Mouse (Mus musculus): ENCODE results near the gene Acaca. TPM values are rescaled to one million over a fixed set of nuclear protein-coding genes. Genes with fewer than 3 reads are reported as not detected.

The Acaca gene
- polyA plus RNA-seq, 1 experiment from 2014 or later, result 28.9 TPM

- no peak overlapping the region for H3K27ac ChIP-seq (ENCODE audit: low read length)
- H3K4me2 ChIP-seq (ENCODE audit: low read length), result 0 out of 2 replicates have a peak overlapping the region, but pooled peaks have one; percentile 12
- 30% methylated on average over 7 of the region's 7 CpGs for WGBS
- no peak overlapping the region for H3K9ac ChIP-seq (replicated peaks; ENCODE audit: low read depth, low read length)
- no peaks in the 10 kb centered on the region; the same call in 1 of the 2 replicates for H3K27me3 ChIP-seq (replicated peaks; ENCODE audit: control insufficient read depth, insufficient read depth, low read length)
- no peak overlapping the region for H3K4me3 ChIP-seq (replicated peaks; ENCODE audit: low read length)
- no peaks in the 10 kb centered on the region for H3K9me3 ChIP-seq (ENCODE audit: control insufficient read depth, low read length)
- no peak for ATAC-seq
- H3K36me3 ChIP-seq (ENCODE audit: control insufficient read depth, insufficient read depth), result no peaks in the 10 kb centered on the region
- no peaks in the 10 kb centered on the region for H3K4me1 ChIP-seq (replicated peaks; ENCODE audit: control insufficient read depth, insufficient read depth, low read length)
Observed at GRCm38 (mm10) chr11:84168701-84169288, 39.3 kb downstream of the Acaca start.

GRCm38 (mm10) chr11:84172539-84173435, 43.3 kb downstream of the Acaca start:
- Histone ChIP-seq H3K4me2 (ENCODE audit: low read length) (no peak overlapping the region), H3K9me3 (ENCODE audit: control insufficient read depth, low read length) (no peaks in the 10 kb centered on the region), H3K36me3 (ENCODE audit: control insufficient read depth, insufficient read depth) (no peaks in the 10 kb centered on the region), H3K27ac (ENCODE audit: low read length) (no peak overlapping the region), H3K4me3 (replicated peaks; ENCODE audit: low read length) (no peak overlapping the region), H3K9ac (replicated peaks; ENCODE audit: low read depth, low read length) (no peak overlapping the region), H3K4me1 (replicated peaks; ENCODE audit: control insufficient read depth, insufficient read depth, low read length) (no peaks in the 10 kb centered on the region), H3K27me3 (replicated peaks; ENCODE audit: control insufficient read depth, insufficient read depth, low read length) (no peaks in the 10 kb centered on the region; the same call in 1 of the 2 replicates)
- WGBS, result 60% methylated on average over 11 of the region's 11 CpGs
- ATAC-seq, result no peak

DNA sequence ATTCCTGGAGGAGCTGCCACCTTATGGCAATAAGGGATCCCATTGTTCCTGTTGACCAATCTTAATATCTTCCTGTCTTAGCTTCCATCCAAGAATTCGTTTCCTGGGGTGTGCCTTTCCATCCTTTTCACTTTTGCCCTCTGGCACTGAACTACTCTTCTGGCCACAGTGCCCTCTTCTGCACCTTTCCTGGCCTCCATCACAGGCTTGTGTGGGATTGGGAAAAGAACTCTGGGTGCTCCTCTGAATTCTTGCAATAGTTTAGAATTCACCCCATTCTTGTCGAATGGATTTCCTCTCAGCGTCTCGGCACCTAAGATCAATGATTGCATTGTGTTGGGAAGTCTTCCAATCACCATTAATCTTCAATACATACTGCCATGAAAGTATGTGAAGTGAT, 49.1 kb downstream of the Acaca start:
- Histone ChIP-seq H3K36me3 (ENCODE audit: control insufficient read depth, insufficient read depth) (no peaks in the 10 kb centered on the region), H3K4me2 (ENCODE audit: low read length) (peak overlapping the region; percentile 85), H3K27me3 (replicated peaks; ENCODE audit: control insufficient read depth, insufficient read depth, low read length) (no peaks in the 10 kb centered on the region), H3K9me3 (ENCODE audit: control insufficient read depth, low read length) (no peaks in the 10 kb centered on the region), H3K4me1 (replicated peaks; ENCODE audit: control insufficient read depth, insufficient read depth, low read length) (peaks cover 15% of the 10 kb centered on the region), H3K4me3 (replicated peaks; ENCODE audit: low read length) (no peak overlapping the region; the same call in 1 of the 2 replicates), H3K27ac (ENCODE audit: low read length) (no peak overlapping the region), H3K9ac (replicated peaks; ENCODE audit: low read depth, low read length) (no peak overlapping the region; the same call in 1 of the 2 replicates)
- ATAC-seq, result no peak
- 40% methylated on average over 4 of the region's 4 CpGs for WGBS

DNA sequence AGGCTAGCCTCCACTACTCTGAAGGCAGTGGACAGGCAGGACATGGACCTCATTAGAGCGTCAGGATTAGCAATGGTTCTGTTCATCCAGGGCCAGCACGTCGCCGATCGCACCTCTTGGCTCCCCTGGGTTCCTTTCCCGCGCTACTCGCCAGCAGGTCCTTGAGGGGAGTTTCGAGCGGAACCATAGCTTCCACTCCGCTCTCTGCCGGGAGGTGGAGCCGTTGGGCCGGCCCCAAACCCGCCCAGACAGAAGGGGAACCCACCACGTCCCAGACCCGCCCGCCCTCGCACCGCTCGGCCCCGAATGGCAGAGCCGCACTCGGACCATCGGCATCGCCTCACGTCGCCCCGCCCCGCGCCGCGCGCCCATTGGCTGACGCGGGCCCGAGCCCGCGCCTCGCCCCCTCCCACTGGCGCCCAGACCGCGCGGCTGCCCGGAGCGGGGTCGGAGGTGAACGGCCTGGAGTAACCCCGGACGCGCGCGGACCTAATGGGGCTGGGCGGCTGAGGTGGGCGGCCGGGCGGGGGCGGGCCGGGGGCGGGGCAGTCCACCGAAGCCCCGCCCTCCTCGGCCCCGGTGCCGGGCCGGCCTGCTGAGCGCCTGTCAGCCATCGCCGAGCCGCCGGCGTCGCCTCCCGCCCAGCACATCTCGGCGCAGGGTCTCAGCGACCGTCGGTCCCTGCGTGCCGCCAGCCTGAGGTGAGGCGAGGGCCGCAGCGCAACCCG, 49.9 kb downstream of the Acaca start:
- Histone ChIP-seq H3K4me2 (ENCODE audit: low read length) (peak overlapping the region; percentile 85), H3K4me3 (replicated peaks; ENCODE audit: low read length) (peak overlapping the region; percentile 86), H3K4me1 (replicated peaks; ENCODE audit: control insufficient read depth, insufficient read depth, low read length) (peaks cover 15% of the 10 kb centered on the region), H3K9ac (replicated peaks; ENCODE audit: low read depth, low read length) (peak overlapping the region; percentile 86), H3K27me3 (replicated peaks; ENCODE audit: control insufficient read depth, insufficient read depth, low read length) (no peaks in the 10 kb centered on the region), H3K36me3 (ENCODE audit: control insufficient read depth, insufficient read depth) (no peaks in the 10 kb centered on the region), H3K9me3 (ENCODE audit: control insufficient read depth, low read length) (no peaks in the 10 kb centered on the region), H3K27ac (ENCODE audit: low read length) (peak overlapping the region; percentile 88)
- peak; percentile 97 for ATAC-seq
- under 1% methylated on average over 58 of the region's 85 CpGs for WGBS

DNA sequence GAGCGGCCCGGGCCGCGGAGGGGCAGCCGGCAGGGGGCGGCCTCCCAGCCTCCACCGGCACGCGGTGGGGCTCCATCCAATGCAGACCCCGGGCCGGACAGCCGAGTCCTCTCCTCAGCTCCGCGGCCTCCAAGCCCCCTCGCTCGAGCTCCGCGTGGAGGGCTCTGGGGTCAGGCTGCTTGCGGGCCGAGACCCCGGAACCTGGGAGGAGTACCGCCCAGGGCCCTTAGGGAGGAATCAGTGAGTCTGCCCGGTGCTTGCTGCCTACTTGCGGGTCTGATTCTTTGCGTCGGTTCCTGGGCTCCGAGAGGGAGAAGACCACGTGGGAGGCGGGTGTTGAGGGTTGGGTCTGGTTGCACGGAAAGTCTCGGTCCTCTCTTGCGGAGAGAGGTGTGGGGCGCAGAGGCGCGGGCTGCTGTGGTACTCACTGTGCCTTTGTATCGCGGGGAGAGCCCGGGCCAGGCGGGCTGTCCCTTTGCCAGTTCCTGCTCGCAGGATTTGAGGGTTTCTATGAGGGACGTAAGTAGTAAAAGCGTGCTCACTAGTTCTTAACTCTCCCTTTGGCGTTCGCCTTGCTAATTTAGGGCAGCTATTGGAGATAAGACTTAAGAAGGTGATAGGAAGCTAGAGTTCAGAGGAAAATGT, 50.6 kb downstream of the Acaca start:
- H3K4me1 ChIP-seq (replicated peaks; ENCODE audit: control insufficient read depth, insufficient read depth, low read length), result peaks cover 15% of the 10 kb centered on the region
- under 1% methylated on average over 42 of the region's 44 CpGs for WGBS

DNA sequence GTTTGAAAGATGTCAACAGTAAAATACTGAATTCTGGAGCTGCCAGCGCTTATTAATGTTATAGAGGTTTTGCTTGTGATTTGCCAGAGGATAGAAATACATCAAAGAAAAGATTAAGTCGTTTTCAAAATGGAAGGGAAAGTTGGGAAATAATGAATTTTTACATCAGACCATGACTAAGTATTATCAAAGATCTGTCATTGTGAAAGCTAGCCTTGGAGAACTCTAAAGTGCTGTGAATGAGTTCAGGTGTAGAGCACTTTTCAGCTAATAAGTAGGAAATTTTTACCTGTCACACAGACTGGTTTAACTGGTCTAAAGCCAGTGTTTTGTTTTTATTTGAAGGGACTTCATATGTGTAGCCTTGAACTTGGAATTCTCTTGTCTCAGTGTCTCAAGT, 51.8 kb downstream of the Acaca start:
- Histone ChIP-seq H3K4me2 (ENCODE audit: low read length) (peak overlapping the region; percentile 85; the same call in 1 of the 2 replicates), H3K4me1 (replicated peaks; ENCODE audit: control insufficient read depth, insufficient read depth, low read length) (peaks cover 15% of the 10 kb centered on the region), H3K27ac (ENCODE audit: low read length) (no peak overlapping the region), H3K27me3 (replicated peaks; ENCODE audit: control insufficient read depth, insufficient read depth, low read length) (no peaks in the 10 kb centered on the region), H3K9ac (replicated peaks; ENCODE audit: low read depth, low read length) (no peak overlapping the region), H3K36me3 (ENCODE audit: control insufficient read depth, insufficient read depth) (no peaks in the 10 kb centered on the region), H3K9me3 (ENCODE audit: control insufficient read depth, low read length) (no peaks in the 10 kb centered on the region), H3K4me3 (replicated peaks; ENCODE audit: low read length) (no peak overlapping the region)
- 51% methylated on average over 2 of the region's 2 CpGs for WGBS
- no peak for ATAC-seq

More for the DNA sequence above, 50.6 kb downstream of the Acaca start:
- Histone ChIP-seq H3K9me3 (ENCODE audit: control insufficient read depth, low read length) (no peaks in the 10 kb centered on the region), H3K27me3 (replicated peaks; ENCODE audit: control insufficient read depth, insufficient read depth, low read length) (no peaks in the 10 kb centered on the region), H3K9ac (replicated peaks; ENCODE audit: low read depth, low read length) (peak overlapping the region; percentile 86), H3K27ac (ENCODE audit: low read length) (peak overlapping the region; percentile 88), H3K4me2 (ENCODE audit: low read length) (peak overlapping the region; percentile 85), H3K36me3 (ENCODE audit: control insufficient read depth, insufficient read depth) (no peaks in the 10 kb centered on the region), H3K4me3 (replicated peaks; ENCODE audit: low read length) (peak overlapping the region; percentile 86)
- ATAC-seq, result peak; percentile 57; the same call in 1 of the 2 replicates

GRCm38 (mm10) chr11:84188530-84188929, 59.1 kb downstream of the Acaca start:
- no peaks in the 10 kb centered on the region for H3K27me3 ChIP-seq (replicated peaks; ENCODE audit: control insufficient read depth, insufficient read depth, low read length)
- no peaks in the 10 kb centered on the region for H3K36me3 ChIP-seq (ENCODE audit: control insufficient read depth, insufficient read depth)
- no peak overlapping the region for H3K4me2 ChIP-seq (ENCODE audit: low read length)
- no peak overlapping the region for H3K4me3 ChIP-seq (replicated peaks; ENCODE audit: low read length)
- no peak overlapping the region for H3K9ac ChIP-seq (replicated peaks; ENCODE audit: low read depth, low read length)
- no peaks in the 10 kb centered on the region for H3K4me1 ChIP-seq (replicated peaks; ENCODE audit: control insufficient read depth, insufficient read depth, low read length)
- 90% methylated on average over 3 of the region's 3 CpGs for WGBS
- no peak for ATAC-seq
- no peaks in the 10 kb centered on the region for H3K9me3 ChIP-seq (ENCODE audit: control insufficient read depth, low read length)
- H3K27ac ChIP-seq (ENCODE audit: low read length), result no peak overlapping the region

GRCm38 (mm10) chr11:84190581-84191233, 61.2 kb downstream of the Acaca start:
- WGBS, result 95% methylated on average over 8 of the region's 8 CpGs
- H3K9me3 ChIP-seq (ENCODE audit: control insufficient read depth, low read length), result no peaks in the 10 kb centered on the region
- ATAC-seq, result no peak

More at GRCm38 (mm10) chr11:84190581-84191233, 61.2 kb downstream of the Acaca start:
- Histone ChIP-seq H3K4me2 (ENCODE audit: low read length) (no peak overlapping the region), H3K4me1 (replicated peaks; ENCODE audit: control insufficient read depth, insufficient read depth, low read length) (no peaks in the 10 kb centered on the region), H3K9ac (replicated peaks; ENCODE audit: low read depth, low read length) (no peak overlapping the region), H3K36me3 (ENCODE audit: control insufficient read depth, insufficient read depth) (no peaks in the 10 kb centered on the region), H3K27ac (ENCODE audit: low read length) (no peak overlapping the region), H3K4me3 (replicated peaks; ENCODE audit: low read length) (no peak overlapping the region), H3K27me3 (replicated peaks; ENCODE audit: control insufficient read depth, insufficient read depth, low read length) (no peaks in the 10 kb centered on the region)

Measured in forebrain, embryonic 16.5 days (tissue).